Mouse (Mus musculus) myocyte (in vitro differentiated cells): ENCODE results near the gene Otud6a.

ENCODE experiments used
- CEBPB ChIP-seq: IDR thresholded peaks from 2 replicates; pipeline ENCODE4 v1.6.1; 2011; ENCODE audit warnings: mild to moderate bottlenecking, moderate library complexity; ENCODE audit not compliant: poor library complexity, insufficient read depth, severe bottlenecking
- E2F4 ChIP-seq: IDR thresholded peaks from one replicate; pipeline ENCODE4 v1.6.1; 2011; ENCODE audit warnings: mild to moderate bottlenecking, control low read depth, moderate library complexity; ENCODE audit not compliant: insufficient read depth
- MAX ChIP-seq: IDR thresholded peaks from one replicate; pipeline ENCODE4 v1.6.1; 2011; ENCODE audit warnings: low read depth, mild to moderate bottlenecking, control low read depth
- MYOD1 ChIP-seq, 3 experiments: IDR thresholded peaks; one replicate each; pipeline ENCODE4 v1.6.1; 2011; ENCODE audit warnings: control low read depth in 2 of 3, low read depth in 2 of 3, mild to moderate bottlenecking in 2 of 3, moderate library complexity in 1 of 3; ENCODE audit not compliant: insufficient read length in 2 of 3, control insufficient read depth in 1 of 3
- MYOG ChIP-seq, 3 experiments: IDR thresholded peaks; one replicate each; pipeline ENCODE4 v1.6.1; 2011; ENCODE audit warnings: control low read depth in 2 of 3, low read depth in 2 of 3, mild to moderate bottlenecking in 2 of 3; ENCODE audit not compliant: insufficient read length in 2 of 3, control insufficient read depth in 1 of 3, insufficient read depth in 1 of 3
- POLR2A ChIP-seq: IDR thresholded peaks from one replicate; pipeline ENCODE4 v1.6.1; 2011; ENCODE audit warnings: low read depth, mild to moderate bottlenecking, control low read depth, moderate library complexity; ENCODE audit not compliant: insufficient read length
- POLR2AphosphoS2 ChIP-seq: IDR thresholded peaks from one replicate; pipeline ENCODE4 v1.6.1; 2011; ENCODE audit warnings: low read depth, control low read depth; ENCODE audit not compliant: insufficient read length
- REST ChIP-seq: IDR thresholded peaks from one replicate; pipeline ENCODE4 v1.6.1; 2011; ENCODE audit warnings: mild to moderate bottlenecking, control low read depth, moderate library complexity; ENCODE audit not compliant: insufficient read depth, insufficient read length
- TCF3 ChIP-seq: IDR thresholded peaks from one replicate; pipeline ENCODE4 v1.6.1; 2011; ENCODE audit warnings: low read depth, control low read depth; ENCODE audit not compliant: insufficient read length
- USF1 ChIP-seq: IDR thresholded peaks from one replicate; pipeline ENCODE4 v1.6.1; 2011; ENCODE audit warnings: low read depth, mild to moderate bottlenecking, control low read depth, moderate library complexity

GRCm38 (mm10) chrX:100471491-100471890, 42.7 kb downstream of the Otud6a start:
- TF ChIP-seq POLR2A (no peak), TCF3 (no peak), USF1 (no peak), MYOD1 (IDR thresholded peaks at IDR 0.05; ENCODE audit: control insufficient read depth in 1 of 3, insufficient read length in 2 of 3, low read depth in 2 of 3) (no peak), POLR2AphosphoS2 (no peak), E2F4 (no peak), CEBPB (no peak), MAX (no peak), REST (no peak), MYOG (IDR thresholded peaks at IDR 0.05; ENCODE audit: control insufficient read depth in 1 of 3, insufficient read depth in 1 of 3, insufficient read length in 2 of 3, low read depth in 2 of 3) (no peak)
